Mouse (Mus musculus): ENCODE results near the gene Cs. TPM values are rescaled to one million over a fixed set of nuclear protein-coding genes. Genes with fewer than 3 reads are reported as not detected.

Gene Cs
- total and polyA plus RNA-seq, 3 experiments, result 133 to 256 (median 161) TPM

- TF ChIP-seq ELF1 (IDR thresholded peaks at IDR 0.05; ENCODE audit: low read depth, low read length) (no peak), USF1 (IDR thresholded peaks at IDR 0.05; ENCODE audit: low read depth, low read length) (peak; percentile 96), ZC3H11A (IDR thresholded peaks at IDR 0.05; ENCODE audit: low read depth, low read length) (no peak), ZKSCAN1 (IDR thresholded peaks at IDR 0.05; ENCODE audit: low read depth, low read length) (no peak), JUND (IDR thresholded peaks at IDR 0.05; ENCODE audit: low read depth, low read length) (no peak), SMC3 (IDR thresholded peaks at IDR 0.05; ENCODE audit: low read depth, low read length) (no peak), MXI1 (IDR thresholded peaks at IDR 0.05; ENCODE audit: low read depth, low read length) (peak; percentile 22; the same call in 1 of the 2 replicates), TAL1 (IDR thresholded peaks at IDR 0.05; ENCODE audit: low read length) (no peak), MYC (IDR thresholded peaks at IDR 0.05; ENCODE audit: low read depth, low read length) (peak; percentile 91), HCFC1 (IDR thresholded peaks at IDR 0.05; ENCODE audit: low read depth, low read length) (peak; percentile 92), MAX (IDR thresholded peaks at IDR 0.05; ENCODE audit: low read length) (peak; percentile 87), POLR2AphosphoS5 (IDR thresholded peaks at IDR 0.05; ENCODE audit: borderline replicate concordance, low read depth, low read length) (no peak), USF2 (IDR thresholded peaks at IDR 0.05; ENCODE audit: borderline replicate concordance in 1 of 2, insufficient read depth in 1 of 2, low read depth in 1 of 2, low read length in 2 of 2) (peak; percentile 39 to 77)
Observed at GRCm38 (mm10) chr10:128322141-128323108, 15.1 kb upstream of the Cs start, which contains the start of gene Cnpy2 (continued).

- Histone ChIP-seq H3K9ac (ENCODE audit: control insufficient read depth, low read depth, low read length, poor library complexity, severe bottlenecking) (peak overlapping the region; percentile 98), H3K27ac (ENCODE audit: control insufficient read depth, low read depth, low read length) (peak overlapping the region; percentile 83), H3K36me3 (ENCODE audit: control insufficient read depth in 1 of 2, insufficient read depth in 2 of 2, low read length in 2 of 2) (peaks cover 0 to 11% of the 10 kb centered on the region in 2 experiments; a peak in 2 of 4 replicates), H3K27me3 (ENCODE audit: control insufficient read depth in 1 of 2, insufficient read depth in 2 of 2, low read length in 2 of 2) (no peaks in the 10 kb centered on the region), H3K9me3 (replicated peaks; ENCODE audit: insufficient read depth, low read length) (no peaks in the 10 kb centered on the region), H3K4me1 (ENCODE audit: control insufficient read depth in 1 of 2, insufficient read depth in 2 of 2, low read length in 2 of 2) (peaks cover 2 to 9% of the 10 kb centered on the region in 2 experiments; a peak in 3 of 4 replicates), H3K4me3 (ENCODE audit: control insufficient read depth in 1 of 2, insufficient read depth in 1 of 2, low read depth in 2 of 2, low read length in 2 of 2) (peak overlapping the region; percentile 85 to 96), H3K79me2 (ENCODE audit: control insufficient read depth, insufficient read depth, low read length, poor library complexity) (peaks cover 14% of the 10 kb centered on the region)
- DNase-seq (ENCODE audit: low read depth, low spot score), result peak; percentile 70
- TF ChIP-seq POLR2A (IDR thresholded peaks at IDR 0.05; ENCODE audit: control insufficient read depth in 1 of 2, insufficient read depth in 1 of 2, low read depth in 1 of 2, low read length in 2 of 2, poor library complexity in 1 of 2) (peak in 1 of 2 experiments; percentile 58; a peak in 2 of 4 replicates), KAT2A (conservative IDR thresholded peaks at IDR 0.05; ENCODE audit: low read depth, low read length) (no peak), ETS1 (IDR thresholded peaks at IDR 0.05; ENCODE audit: low read depth, low read length) (no peak), ELF1 (IDR thresholded peaks at IDR 0.05; ENCODE audit: low read depth, low read length) (peak; percentile 65; the same call in 1 of the 2 replicates), TBP (IDR thresholded peaks at IDR 0.05; ENCODE audit: low read depth, low read length) (peak; percentile 58), ZC3H11A (IDR thresholded peaks at IDR 0.05; ENCODE audit: low read depth, low read length) (no peak), SIN3A (IDR thresholded peaks at IDR 0.05; ENCODE audit: low read length) (no peak), BHLHE40 (IDR thresholded peaks at IDR 0.05; ENCODE audit: borderline replicate concordance, low read depth, low read length) (no peak), UBTF (IDR thresholded peaks at IDR 0.05; ENCODE audit: borderline replicate concordance, insufficient read depth, low read depth, low read length) (no peak), USF1 (IDR thresholded peaks at IDR 0.05; ENCODE audit: low read depth, low read length) (no peak), CHD1 (IDR thresholded peaks at IDR 0.05; ENCODE audit: low read depth, low read length) (no peak), GATA1 (IDR thresholded peaks at IDR 0.05; ENCODE audit: low read depth, low read length) (peak; percentile 64; the same call in 1 of the 2 replicates)
Observed at GRCm38 (mm10) chr10:128323516-128323915, 14.0 kb upstream of the Cs start.
